Mouse (Mus musculus): ENCODE data around the gene Snrpg.
"Not testable (repeated sequence)": the region's sequence is repeated elsewhere in the genome, so short reads cannot be mapped to it uniquely, and the experiment has no call there.

DNA sequence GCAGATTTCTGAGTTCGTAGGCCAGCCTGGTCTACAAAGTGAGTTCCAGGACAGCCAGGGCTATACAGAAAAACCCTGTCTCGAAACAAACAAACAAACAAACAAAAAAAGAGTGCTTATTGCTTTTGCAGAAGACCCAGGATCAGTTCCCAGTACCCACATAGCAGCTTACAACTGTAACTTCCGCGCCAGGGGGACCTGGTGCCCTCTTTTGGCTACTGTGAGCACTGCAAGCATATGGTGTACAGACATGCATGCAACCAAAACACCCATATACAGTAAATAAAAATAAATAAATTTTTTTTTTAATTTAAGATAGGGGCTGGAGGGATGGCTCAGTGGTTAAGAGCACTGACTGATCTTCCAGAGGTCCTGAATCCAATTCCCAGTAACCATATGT, 34.8 kb upstream of the Snrpg start:
- TF ChIP-seq CTCF, EP300 (IDR thresholded peaks at IDR 0.05): not testable (repeated sequence)
